Mouse (Mus musculus) olfactory bulb, adult 2 months (tissue): Measurements from ENCODE around the gene Phox2a. TPM values are rescaled to one million over a fixed set of nuclear protein-coding genes. Genes with fewer than 3 reads are reported as not detected.

ENCODE experiments used
- H3K27ac ChIP-seq: fragments of 200-500 bp; 2 replicates; pipeline ENCODE4 v1.5.1; 2012; ENCODE audit warnings: low read depth, low read length; ENCODE audit not compliant: insufficient read depth
- H3K4me1 ChIP-seq: fragments of 200-500 bp; 2 replicates; pipeline ENCODE4 v1.6.1; 2012; ENCODE audit warnings: low read length; ENCODE audit not compliant: control insufficient read depth, insufficient read depth
- H3K4me3 ChIP-seq: fragments of 200-500 bp; 2 replicates; pipeline ENCODE4 v1.5.1; 2012; ENCODE audit warnings: mild to moderate bottlenecking, low read depth, low read length, moderate library complexity; ENCODE audit not compliant: insufficient read depth
- CTCF ChIP-seq: fragments of 200-500 bp; IDR thresholded peaks from 2 replicates; pipeline ENCODE4 v1.5.1; 2012; ENCODE audit warnings: low read depth, mild to moderate bottlenecking, low read length, moderate library complexity; ENCODE audit not compliant: insufficient read depth
- POLR2A ChIP-seq: fragments of 200-500 bp; IDR thresholded peaks from 2 replicates; pipeline ENCODE4 v1.6.1; 2012; ENCODE audit warnings: mild to moderate bottlenecking, low read depth, low read length, moderate library complexity; ENCODE audit not compliant: insufficient read depth
- WGBS: fragments of 180-500 bp; shearing (Covaris S2); methylation state at CpG from one replicate; pipeline ENCODE4 v1.1.7; 2018; 5-methylcytosine and 5-hydroxymethylcytosine counted together
- polyA plus RNA-seq: library from polyadenylated mRNA; stranded (reverse); fragments of >200 nt; gene quantifications from 2 replicates; pipeline ENCODE4 v1.2.4, GENCODE M21; 2012; ENCODE audit warnings: low replicate concordance; ENCODE audit not compliant: missing spikeins, insufficient read depth, insufficient read length

Gene Phox2a
- polyA plus RNA-seq, 1 experiment: not detected

- Histone ChIP-seq H3K4me3 (no peak overlapping the region), H3K4me1 (peaks cover 12% of the 10 kb centered on the region), H3K27ac (no peak overlapping the region)
- 77% methylated on average over 18 of the region's 18 CpGs for WGBS
- TF ChIP-seq POLR2A: no peak
- TF ChIP-seq CTCF: no peak
These were observed 5.9 kb downstream of the Phox2a start for GRCm38 (mm10) chr7:101823758-101824630.

GRCm38 (mm10) chr7:101830373-101830772, 12.3 kb downstream of the Phox2a start:
- TF ChIP-seq POLR2A (no peak), CTCF (no peak)
- no peak overlapping the region for H3K4me3 ChIP-seq
- 99% methylated on average over 3 of the region's 3 CpGs for WGBS
- no peak overlapping the region for H3K27ac ChIP-seq
- H3K4me1 ChIP-seq: 0 out of 2 replicates have a peak, but pooled peaks cover 2% of the 10 kb centered on the region

DNA sequence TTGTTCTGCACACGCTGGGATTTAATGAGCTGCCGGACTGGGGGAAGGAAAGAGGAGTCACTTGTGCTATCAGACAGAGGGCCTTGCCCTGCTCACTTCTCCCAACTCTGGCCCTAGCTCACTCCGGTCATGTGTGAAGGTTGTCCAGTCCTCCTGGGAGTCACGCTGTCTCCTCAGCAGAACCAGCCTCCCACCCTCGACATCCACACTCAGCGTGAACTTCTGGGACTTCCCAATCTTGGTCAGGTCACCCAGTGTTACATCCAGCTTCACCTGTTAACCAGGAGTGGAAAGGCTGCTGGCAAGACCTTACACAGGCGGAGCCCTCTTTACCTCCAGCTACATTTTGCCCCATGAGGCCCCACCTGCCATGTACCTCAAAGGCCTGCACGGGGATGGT, 13.3 kb downstream of the Phox2a start:
- H3K27ac ChIP-seq: no peak overlapping the region
- TF ChIP-seq POLR2A: no peak
- TF ChIP-seq CTCF: no peak
- H3K4me1 ChIP-seq: peaks cover 6% of the 10 kb centered on the region; the same call in 1 of the 2 replicates
- no peak overlapping the region for H3K4me3 ChIP-seq
- WGBS: 94% methylated on average over 8 of the region's 8 CpGs

DNA sequence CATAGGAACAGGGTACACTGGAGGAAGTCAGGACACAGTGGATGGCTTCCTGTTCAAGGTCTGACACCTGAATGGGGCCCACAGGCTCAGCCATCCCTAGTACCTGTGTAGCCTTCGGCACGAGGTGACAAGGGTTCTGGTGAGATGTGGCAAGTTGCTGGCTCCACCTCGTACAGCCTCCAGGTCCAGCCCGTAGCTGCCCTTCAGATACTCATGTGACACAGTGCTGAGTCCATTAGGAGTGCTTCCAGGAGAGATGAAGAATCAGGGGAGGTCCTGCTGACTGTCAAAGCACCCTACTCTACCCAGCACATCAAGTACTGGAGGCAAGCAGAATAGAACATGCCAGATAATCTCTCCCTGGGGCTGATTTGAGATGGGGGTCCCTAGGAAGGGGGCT, 14.3 kb downstream of the Phox2a start:
- H3K27ac ChIP-seq: no peak overlapping the region
- 96% methylated on average over 4 of the region's 4 CpGs for WGBS
- TF ChIP-seq POLR2A: no peak
- TF ChIP-seq CTCF: no peak
- H3K4me1 ChIP-seq: peaks cover 8% of the 10 kb centered on the region; the same call in 1 of the 2 replicates
- no peak overlapping the region for H3K4me3 ChIP-seq

- H3K4me3 ChIP-seq: no peak overlapping the region
- H3K4me1 ChIP-seq: peaks cover 10% of the 10 kb centered on the region; the same call in 1 of the 2 replicates
- TF ChIP-seq POLR2A (no peak), CTCF (no peak)
- no peak overlapping the region for H3K27ac ChIP-seq
- WGBS: 85% methylated on average over 5 of the region's 5 CpGs
These were observed 15.2 kb downstream of the Phox2a start for GRCm38 (mm10) chr7:101833352-101833751.

- H3K27ac ChIP-seq: no peak overlapping the region
- peaks cover 12% of the 10 kb centered on the region for H3K4me1 ChIP-seq
- TF ChIP-seq POLR2A (no peak), CTCF (no peak)
- H3K4me3 ChIP-seq: no peak overlapping the region
- 67% methylated on average over 3 of the region's 3 CpGs for WGBS
These were observed 15.9 kb downstream of the Phox2a start for GRCm38 (mm10) chr7:101833916-101834584.

- Histone ChIP-seq H3K27ac (no peak overlapping the region), H3K4me1 (peaks cover 12% of the 10 kb centered on the region), H3K4me3 (no peak overlapping the region)
- TF ChIP-seq POLR2A: no peak
- no peak for TF ChIP-seq CTCF
- WGBS: 72% methylated on average over 3 of the region's 3 CpGs
These were observed 16.8 kb downstream of the Phox2a start for GRCm38 (mm10) chr7:101834903-101835302.

DNA sequence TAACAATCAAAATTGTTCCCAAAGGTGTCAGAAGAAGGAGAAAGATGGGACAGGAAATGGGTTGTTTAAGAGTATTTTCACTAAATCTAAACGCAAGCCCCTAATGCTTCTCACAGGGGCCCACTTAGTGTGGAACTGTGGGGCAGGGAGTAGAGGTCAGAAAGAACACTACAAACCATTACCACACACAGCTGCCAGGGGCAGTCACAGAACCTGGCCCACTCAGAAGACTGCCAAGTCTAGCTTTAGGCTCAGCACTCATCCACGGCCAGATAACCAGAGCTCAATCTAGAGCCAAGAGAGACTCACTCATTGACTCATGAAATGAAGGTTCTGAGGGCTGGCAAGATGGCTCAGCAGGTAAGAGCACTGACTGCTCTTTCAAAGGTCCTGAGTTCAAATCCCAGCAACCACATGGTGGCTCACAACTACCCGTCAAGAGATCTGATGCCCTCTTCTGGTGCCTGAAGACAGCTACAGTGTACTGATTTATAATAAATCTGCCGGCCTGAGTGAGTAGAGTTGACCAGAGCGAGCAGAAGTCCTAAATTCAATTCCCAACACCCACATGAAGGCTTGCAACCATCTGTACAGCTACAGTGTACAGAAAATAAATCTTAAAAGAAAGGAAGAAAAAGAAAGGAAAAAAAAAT, 17.5 kb downstream of the Phox2a start:
- peaks cover 12% of the 10 kb centered on the region for H3K4me1 ChIP-seq
- no peak overlapping the region for H3K4me3 ChIP-seq
- WGBS: 50% methylated on average over 5 of the region's 5 CpGs
- TF ChIP-seq CTCF (no peak), POLR2A (no peak)
- H3K27ac ChIP-seq: no peak overlapping the region

DNA sequence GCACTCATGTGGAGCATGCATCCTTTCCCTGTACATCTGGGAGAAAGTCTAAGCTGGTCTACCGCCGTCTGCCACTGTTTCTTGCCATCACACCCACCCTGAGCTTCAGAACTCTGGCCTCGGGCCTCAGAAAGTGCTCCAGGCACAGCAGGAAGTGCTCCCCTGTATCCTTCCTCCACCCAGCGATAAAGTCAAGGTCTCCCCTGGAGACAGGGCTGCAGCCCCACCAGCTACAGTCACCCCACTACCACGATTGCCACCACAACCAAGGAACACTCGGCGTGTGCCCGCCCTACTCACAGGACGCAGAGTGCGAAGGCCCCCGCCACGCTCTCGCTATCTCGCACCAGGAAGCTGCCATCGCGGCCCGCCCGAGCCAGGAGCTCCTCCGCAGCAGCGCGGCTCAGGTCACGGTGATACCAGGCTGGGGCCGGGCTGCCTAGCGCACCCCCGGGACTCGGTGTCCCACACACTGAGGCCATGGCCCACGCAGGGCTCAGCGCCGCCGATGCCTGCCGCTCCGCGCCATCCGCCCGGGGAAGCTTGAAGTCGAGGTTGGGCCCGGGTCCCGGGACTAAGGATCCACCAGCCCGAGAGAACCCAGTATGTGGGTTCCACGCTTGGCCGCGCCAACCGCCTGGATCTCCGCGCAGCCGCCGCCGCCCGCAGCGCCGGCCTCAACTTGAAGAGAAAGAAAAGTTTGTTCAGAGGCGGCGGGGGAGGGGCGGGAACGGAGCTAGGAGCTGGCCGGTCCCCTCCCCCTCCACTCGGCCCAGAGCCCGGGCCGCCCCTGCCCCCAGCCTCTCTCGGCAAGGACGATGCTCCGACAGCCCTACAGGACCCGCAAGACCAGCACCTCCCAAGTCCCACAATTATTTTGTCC, 18.4 kb downstream of the Phox2a start:
- H3K4me1 ChIP-seq: peaks cover 12% of the 10 kb centered on the region
- TF ChIP-seq POLR2A (no peak), CTCF (no peak)
- peak overlapping the region; percentile 61 for H3K27ac ChIP-seq
- WGBS: under 1% methylated on average over 62 of the region's 63 CpGs
- peak overlapping the region; percentile 64 for H3K4me3 ChIP-seq
